In genomic region chr8:117339296-117339957, GRCm38 (mm10) we compare ENCODE assay signal across 9 mouse cellular contexts.
DNase-seq lines count a peak whose midpoint lies in the region; ATAC-seq and TF ChIP-seq lines count a peak whose summit lies in the region.
"Had no signal": no experiment of that assay in that cellular context is flagged by ENCODE, and none has a peak within 500 bp of the region (broad histone marks: within the 10 kb centered on the region; RNA-seq: fewer than 3 reads in every experiment).

No protein-coding gene starts in this region.

- peaks cover 31% of the 10 kb centered on the region for H3K4me1 ChIP-seq in hindbrain, embryonic 16.5 days (ENCODE audit: control insufficient read depth, insufficient read depth, low read depth, low read length)
- H3K4me1 ChIP-seq in hindbrain, embryonic 13.5 days (replicated peaks) = peaks cover 62% of the 10 kb centered on the region
- peaks cover 16% of the 10 kb centered on the region for H3K4me1 ChIP-seq in heart, postnatal 0 days (ENCODE audit: control insufficient read depth, insufficient read depth)
- peaks cover 84% of the 10 kb centered on the region for H3K4me1 ChIP-seq in liver, postnatal 0 days (ENCODE audit: insufficient read depth)

- 45% methylated on average over 19 of the region's 19 CpGs for WGBS in hindbrain, embryonic 16.5 days
- WGBS in hindbrain, embryonic 13.5 days = 47% methylated on average over 19 of the region's 19 CpGs
- 30% methylated on average over 19 of the region's 19 CpGs for WGBS in heart, postnatal 0 days
- WGBS in liver, postnatal 0 days (ENCODE audit: insufficient replicate concordance) = 20% methylated on average over 19 of the region's 19 CpGs

- TF ChIP-seq CTCF in heart, postnatal 0 days (IDR thresholded peaks at IDR 0.05; ENCODE audit: low read depth) = no peak
- no peak for TF ChIP-seq CTCF in liver, postnatal 0 days (IDR thresholded peaks at IDR 0.05; ENCODE audit: low read depth)

- TF ChIP-seq EP300 in heart, postnatal 0 days (IDR thresholded peaks at IDR 0.05; ENCODE audit: low read depth) = no peak
- no peak; the same call in 1 of the 2 replicates for TF ChIP-seq EP300 in liver, postnatal 0 days (IDR thresholded peaks at IDR 0.05; ENCODE audit: low read depth)

- H3K4me3 ChIP-seq in hindbrain, embryonic 16.5 days (ENCODE audit: low read length) = no peak overlapping the region
- no peak overlapping the region for H3K4me3 ChIP-seq in hindbrain, embryonic 13.5 days
- no peak overlapping the region for H3K4me3 ChIP-seq in heart, postnatal 0 days (ENCODE audit: low read depth, low read length)
- H3K4me3 ChIP-seq in liver, postnatal 0 days (ENCODE audit: low read depth, low read length) = no peak overlapping the region
- H3K4me3 ChIP-seq: erythroblast, embryonic 14.5 days had no signal

- H3K27me3 ChIP-seq in hindbrain, embryonic 16.5 days (replicated peaks; ENCODE audit: control insufficient read depth, insufficient read depth, low read length) = no peaks in the 10 kb centered on the region
- H3K27me3 ChIP-seq in hindbrain, embryonic 13.5 days = no peaks in the 10 kb centered on the region
- H3K27me3 ChIP-seq in heart, postnatal 0 days (ENCODE audit: control insufficient read depth, insufficient read depth, low read length) = no peaks in the 10 kb centered on the region
- H3K27me3 ChIP-seq in liver, postnatal 0 days (ENCODE audit: insufficient read depth, low read length) = no peaks in the 10 kb centered on the region

- H3K9me3 ChIP-seq in hindbrain, embryonic 16.5 days (ENCODE audit: control insufficient read depth, low read length) = no peaks in the 10 kb centered on the region
- H3K9me3 ChIP-seq in hindbrain, embryonic 13.5 days = no peaks in the 10 kb centered on the region
- H3K9me3 ChIP-seq in heart, postnatal 0 days (replicated peaks; ENCODE audit: control insufficient read depth, low read length) = no peaks in the 10 kb centered on the region
- H3K9me3 ChIP-seq in liver, postnatal 0 days (ENCODE audit: low read length) = no peaks in the 10 kb centered on the region

- H3K36me3 ChIP-seq in hindbrain, embryonic 16.5 days (ENCODE audit: control insufficient read depth, insufficient read depth, low read length) = no peaks in the 10 kb centered on the region
- H3K36me3 ChIP-seq in hindbrain, embryonic 13.5 days = no peaks in the 10 kb centered on the region
- no peaks in the 10 kb centered on the region for H3K36me3 ChIP-seq in heart, postnatal 0 days (replicated peaks; ENCODE audit: control insufficient read depth, insufficient read depth, low read length)
- no peaks in the 10 kb centered on the region for H3K36me3 ChIP-seq in liver, postnatal 0 days (replicated peaks; ENCODE audit: insufficient read depth, low read length)

- DNase-seq in heart, postnatal 0 days (ENCODE audit: low spot score) = no peak
- peak; percentile 52 for DNase-seq in liver, postnatal 0 days
- DNase-seq in left cerebral cortex, postnatal 4 days = no peak
- DNase-seq in left cerebral cortex, postnatal 25 days (ENCODE audit: low spot score in 2 of 2) = no peak
- DNase-seq in cerebellum, adult 9-10 months = no peak

- ATAC-seq in hindbrain, embryonic 16.5 days = peak; percentile 30; the same call in 1 of the 2 replicates
- no peak for ATAC-seq in hindbrain, embryonic 13.5 days (ENCODE audit: low FRiP score)
- peak; percentile 24 for ATAC-seq in activated CD4-positive, CD25-positive, alpha-beta regulatory T cell, adult 4 months
- ATAC-seq in heart, postnatal 0 days (ENCODE audit: insufficient read depth, low read depth) = 0 out of 2 replicates have a peak, but pooled peaks have one; percentile 21
- peak; percentile 53 for ATAC-seq in liver, postnatal 0 days

- H3K4me2 ChIP-seq in hindbrain, embryonic 16.5 days (ENCODE audit: low read length) = no peak overlapping the region
- H3K4me2 ChIP-seq in hindbrain, embryonic 13.5 days = no peak overlapping the region
- peak overlapping the region; percentile 16; the same call in 1 of the 2 replicates for H3K4me2 ChIP-seq in heart, postnatal 0 days (ENCODE audit: low read depth, low read length)
- peak overlapping the region; percentile 63 for H3K4me2 ChIP-seq in liver, postnatal 0 days (ENCODE audit: low read depth, low read length)

- no peak overlapping the region for H3K27ac ChIP-seq in hindbrain, embryonic 16.5 days (ENCODE audit: low read depth, low read length)
- no peak overlapping the region for H3K27ac ChIP-seq in hindbrain, embryonic 13.5 days
- H3K27ac ChIP-seq in heart, postnatal 0 days (ENCODE audit: low read depth) = peak overlapping the region; percentile 13; the same call in 1 of the 2 replicates
- H3K27ac ChIP-seq in liver, postnatal 0 days (ENCODE audit: low read depth) = peak overlapping the region; percentile 97

- H3K9ac ChIP-seq in hindbrain, embryonic 16.5 days (ENCODE audit: low read depth, low read length) = no peak overlapping the region
- H3K9ac ChIP-seq in hindbrain, embryonic 13.5 days = no peak overlapping the region
- H3K9ac ChIP-seq in heart, postnatal 0 days (replicated peaks; ENCODE audit: low read depth, low read length) = no peak overlapping the region
- H3K9ac ChIP-seq in liver, postnatal 0 days (replicated peaks) = peak overlapping the region; percentile 40

- intact Hi-C loops in left cerebral cortex, postnatal 4 days (cut with DNase I) = no loop called here
- intact Hi-C loops in left cerebral cortex, postnatal 25 days (cut with DNase I) = no loop called here

Comparison
In these comparisons a context has a peak if more than half of its experiments do, and no peak if none do; other contexts are left out.
1. H3K27ac ChIP-seq: peak in heart, postnatal 0 days (single experiment) and liver, postnatal 0 days (single experiment); none in hindbrain, embryonic 16.5 days (single experiment) and hindbrain, embryonic 13.5 days (single experiment).
2. H3K4me2 ChIP-seq: peak in heart, postnatal 0 days (single experiment) and liver, postnatal 0 days (single experiment); none in hindbrain, embryonic 16.5 days (single experiment) and hindbrain, embryonic 13.5 days (single experiment).